Mouse (Mus musculus) erythroblast, embryonic 14.5 days (primary cell): Measurements from ENCODE around the gene Pde6g. TPM values are rescaled to one million over a fixed set of nuclear protein-coding genes. Genes with fewer than 3 reads are reported as not detected.

ENCODE experiments used
- H3K27me3 ChIP-seq: 2 replicates; pipeline ENCODE4 v1.6.1; 2012; ENCODE audit warnings: inconsistent platforms; ENCODE audit not compliant: control insufficient read depth
- H3K36me3 ChIP-seq: 2 replicates; pipeline ENCODE4 v1.6.1; 2012; ENCODE audit warnings: mild to moderate bottlenecking, inconsistent platforms; ENCODE audit not compliant: control insufficient read depth
- H3K4me1 ChIP-seq: 2 replicates; pipeline ENCODE4 v1.6.1; 2012; ENCODE audit warnings: inconsistent platforms; ENCODE audit not compliant: control insufficient read depth
- H3K4me3 ChIP-seq: replicated peaks from 2 replicates; pipeline ENCODE3; 2012; ENCODE audit warnings: moderate library complexity, mild to moderate bottlenecking, inconsistent platforms
- H3K9me3 ChIP-seq: 2 replicates; pipeline ENCODE4 v1.6.1; 2012; ENCODE audit warnings: low read length, inconsistent platforms, mixed read lengths; ENCODE audit not compliant: control insufficient read depth
- GATA1 ChIP-seq: IDR thresholded peaks from 2 replicates; pipeline ENCODE4 v1.6.1; 2012; ENCODE audit warnings: low read length, inconsistent platforms, mixed read lengths
- TAL1 ChIP-seq: IDR thresholded peaks from 3 replicates; pipeline ENCODE4 v1.6.1; 2012; ENCODE audit warnings: low read length, inconsistent platforms, mixed read lengths
- polyA plus RNA-seq: library from polyadenylated mRNA; stranded (reverse); fragments of >175 nt; gene quantifications from 2 replicates; pipeline ENCODE4 v1.2.3, GENCODE M21; 2012

The Pde6g gene
- polyA plus RNA-seq: not detected in 2 replicates

GRCm38 (mm10) chr11:120453306-120453705 is at the start of gene Pde6g:
Pde6g (minus strand) TSS chr11:120453500.
- no peaks in the 10 kb centered on the region for H3K9me3 ChIP-seq
- no peak for TF ChIP-seq GATA1
- H3K36me3 ChIP-seq: peaks cover 16% of the 10 kb centered on the region
- no peak within 1 kb of the TSS for H3K4me3 ChIP-seq
- no peaks in the 10 kb centered on the region for H3K27me3 ChIP-seq
- H3K4me1 ChIP-seq: peaks cover 48% of the 10 kb centered on the region

- no peak overlapping the region for H3K4me3 ChIP-seq
- H3K4me1 ChIP-seq: peaks cover 3% of the 10 kb centered on the region; the same call in 1 of the 2 replicates
- peaks cover 26% of the 10 kb centered on the region for H3K36me3 ChIP-seq
- H3K27me3 ChIP-seq: peaks cover 3% of the 10 kb centered on the region
- no peak for TF ChIP-seq GATA1
- no peak for TF ChIP-seq TAL1
- no peaks in the 10 kb centered on the region for H3K9me3 ChIP-seq
Observed at GRCm38 (mm10) chr11:120501701-120502100, 48.4 kb upstream of the Pde6g start.

GRCm38 (mm10) chr11:120501018-120501417 is 47.7 kb upstream of the Pde6g start:
- Histone ChIP-seq H3K9me3 (no peaks in the 10 kb centered on the region), H3K4me1 (peaks cover 3% of the 10 kb centered on the region; the same call in 1 of the 2 replicates), H3K4me3 (no peak overlapping the region), H3K36me3 (peaks cover 33% of the 10 kb centered on the region), H3K27me3 (peaks cover 3% of the 10 kb centered on the region)
- no peak for TF ChIP-seq GATA1
- TF ChIP-seq TAL1: no peak

- TF ChIP-seq TAL1 (no peak), GATA1 (no peak)
- peaks cover 3% of the 10 kb centered on the region for H3K27me3 ChIP-seq
- no peak overlapping the region for H3K4me3 ChIP-seq
- peaks cover 3% of the 10 kb centered on the region; the same call in 1 of the 2 replicates for H3K4me1 ChIP-seq
- no peaks in the 10 kb centered on the region for H3K9me3 ChIP-seq
- peaks cover 39% of the 10 kb centered on the region for H3K36me3 ChIP-seq
Observed at GRCm38 (mm10) chr11:120500357-120500756, 47.1 kb upstream of the Pde6g start.

- TF ChIP-seq GATA1: no peak
- TF ChIP-seq TAL1: no peak
- Histone ChIP-seq H3K4me3 (no peak overlapping the region), H3K4me1 (peaks cover 3% of the 10 kb centered on the region; the same call in 1 of the 2 replicates), H3K9me3 (no peaks in the 10 kb centered on the region), H3K27me3 (peaks cover 3% of the 10 kb centered on the region), H3K36me3 (peaks cover 44% of the 10 kb centered on the region)
Observed at GRCm38 (mm10) chr11:120499894-120500293, 46.6 kb upstream of the Pde6g start.

GRCm38 (mm10) chr11:120498891-120499290 is 45.6 kb upstream of the Pde6g start:
- no peak overlapping the region for H3K4me3 ChIP-seq
- H3K36me3 ChIP-seq: peaks cover 54% of the 10 kb centered on the region
- H3K27me3 ChIP-seq: peaks cover 3% of the 10 kb centered on the region
- H3K4me1 ChIP-seq: peaks cover 6% of the 10 kb centered on the region; the same call in 1 of the 2 replicates
- no peaks in the 10 kb centered on the region for H3K9me3 ChIP-seq
- no peak for TF ChIP-seq GATA1
- TF ChIP-seq TAL1: no peak

- Histone ChIP-seq H3K4me3 (no peak overlapping the region), H3K36me3 (peaks cover 57% of the 10 kb centered on the region), H3K4me1 (peaks cover 12% of the 10 kb centered on the region), H3K27me3 (peaks cover 3% of the 10 kb centered on the region), H3K9me3 (no peaks in the 10 kb centered on the region)
- TF ChIP-seq GATA1: no peak
- TF ChIP-seq TAL1: no peak
Observed at GRCm38 (mm10) chr11:120498226-120498625, 44.9 kb upstream of the Pde6g start.

GRCm38 (mm10) chr11:120497436-120497835 is 44.1 kb upstream of the Pde6g start:
- TF ChIP-seq TAL1: no peak
- no peak for TF ChIP-seq GATA1

GRCm38 (mm10) chr11:120493911-120494310 is 40.6 kb upstream of the Pde6g start:
- H3K36me3 ChIP-seq: peaks cover 71% of the 10 kb centered on the region
- H3K4me3 ChIP-seq: no peak overlapping the region
- no peaks in the 10 kb centered on the region for H3K27me3 ChIP-seq
- no peaks in the 10 kb centered on the region for H3K9me3 ChIP-seq
- no peak for TF ChIP-seq GATA1
- no peak for TF ChIP-seq TAL1
- peaks cover 52% of the 10 kb centered on the region for H3K4me1 ChIP-seq

More at GRCm38 (mm10) chr11:120497436-120497835, 44.1 kb upstream of the Pde6g start:
- peaks cover 3% of the 10 kb centered on the region for H3K27me3 ChIP-seq
- peaks cover 20% of the 10 kb centered on the region for H3K4me1 ChIP-seq
- no peak overlapping the region for H3K4me3 ChIP-seq
- H3K36me3 ChIP-seq: peaks cover 57% of the 10 kb centered on the region
- no peaks in the 10 kb centered on the region for H3K9me3 ChIP-seq

- no peaks in the 10 kb centered on the region for H3K27me3 ChIP-seq
- H3K4me3 ChIP-seq: peak overlapping the region; percentile 81
- H3K36me3 ChIP-seq: peaks cover 71% of the 10 kb centered on the region
- peaks cover 58% of the 10 kb centered on the region for H3K4me1 ChIP-seq
- H3K9me3 ChIP-seq: no peaks in the 10 kb centered on the region
- TF ChIP-seq TAL1 (no peak), GATA1 (no peak)
Observed at GRCm38 (mm10) chr11:120493351-120493750, 40.1 kb upstream of the Pde6g start.
